Mouse (Mus musculus): ENCODE results near the gene Ntf5.
A peak's percentile ranks its signal among the peaks of the same experiment; 100 is the strongest.
"Not testable (repeated sequence)": the region's sequence is repeated elsewhere in the genome, so short reads cannot be mapped to it uniquely, and the experiment has no call there.

Ntf5 gene

GRCm38 (mm10) chr7:45462325-45462724 lies 48.8 kb downstream of the Ntf5 start:
- DNase-seq (ENCODE audit: low read depth) = no peak

DNA sequence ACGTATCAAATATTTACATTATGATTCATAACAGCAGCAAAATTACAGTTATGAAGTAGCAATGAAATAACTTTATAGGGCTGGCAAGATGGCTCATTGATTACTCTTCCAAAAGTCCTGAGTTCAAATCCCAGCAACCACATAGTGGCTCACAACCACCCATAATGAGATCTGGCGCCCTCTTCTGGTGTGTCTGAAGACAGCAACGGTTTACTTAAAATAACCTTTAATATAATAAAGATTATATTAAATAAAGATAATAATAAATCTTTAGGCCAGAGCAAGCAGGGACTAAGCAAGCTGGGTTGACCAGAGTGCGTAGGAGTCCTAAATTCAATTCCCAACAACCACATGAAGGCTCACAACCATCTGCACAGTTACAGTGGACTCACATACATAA lies 49.4 kb downstream of the Ntf5 start:
- not testable (repeated sequence) for DNase-seq (ENCODE audit: low read depth)

DNA sequence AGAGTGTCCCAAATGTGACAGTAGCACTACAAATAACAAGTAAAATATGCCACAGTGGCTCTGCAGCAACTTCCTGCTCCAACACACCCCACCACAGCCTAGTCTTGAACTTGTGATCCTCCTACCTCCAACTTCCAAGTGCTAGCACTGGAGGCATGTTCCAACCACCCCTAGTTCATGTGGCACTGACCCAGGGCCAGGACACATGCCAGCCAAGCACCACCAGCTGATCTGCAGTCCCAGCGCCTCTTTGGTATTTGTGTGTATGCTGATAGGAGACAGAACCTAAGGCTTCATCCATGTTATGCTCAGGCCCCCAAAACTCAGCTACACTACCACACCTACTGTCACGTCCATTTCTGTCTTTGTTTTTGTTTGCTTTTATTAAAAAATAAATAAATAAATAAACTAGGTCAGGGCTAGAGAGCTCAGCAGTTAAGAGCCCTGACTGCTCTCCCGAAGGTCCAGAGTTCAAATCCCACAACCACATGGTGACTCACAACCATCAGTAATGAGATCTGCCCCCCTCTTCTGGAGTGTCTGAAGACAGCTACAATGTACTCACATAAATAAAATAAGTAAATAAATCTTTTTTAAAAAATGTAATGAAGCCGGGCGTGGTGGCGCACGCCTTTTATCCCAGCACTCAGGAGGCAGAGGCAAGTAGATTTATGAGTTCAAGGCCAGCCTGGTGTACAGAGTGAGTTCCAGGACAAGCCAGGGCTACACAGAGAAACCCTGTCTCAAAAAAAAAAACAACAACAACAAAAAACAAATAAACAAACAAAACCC lies 50.7 kb downstream of the Ntf5 start:
- no peak for DNase-seq (ENCODE audit: low read depth)

DNA sequence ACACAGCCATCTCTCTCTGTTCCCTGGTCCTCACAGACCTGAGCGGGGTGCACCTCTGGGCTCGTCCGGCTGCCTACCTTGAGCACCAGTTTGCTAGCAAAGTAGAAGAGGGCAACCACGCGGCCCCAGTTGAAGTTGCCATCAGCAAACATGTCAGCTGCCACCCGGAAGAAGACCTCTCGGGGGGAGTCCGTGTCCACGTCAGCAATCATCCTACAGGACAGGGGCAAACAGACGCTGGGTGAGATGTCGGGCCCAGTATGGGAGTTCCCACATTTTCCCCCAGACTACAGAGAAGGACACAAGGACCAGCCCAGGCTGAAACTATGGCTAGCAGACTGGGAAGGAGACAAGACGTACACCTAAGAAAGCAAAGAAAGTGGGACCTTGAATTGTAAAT lies 51.6 kb downstream of the Ntf5 start:
- no peak for DNase-seq (ENCODE audit: low read depth)

DNA sequence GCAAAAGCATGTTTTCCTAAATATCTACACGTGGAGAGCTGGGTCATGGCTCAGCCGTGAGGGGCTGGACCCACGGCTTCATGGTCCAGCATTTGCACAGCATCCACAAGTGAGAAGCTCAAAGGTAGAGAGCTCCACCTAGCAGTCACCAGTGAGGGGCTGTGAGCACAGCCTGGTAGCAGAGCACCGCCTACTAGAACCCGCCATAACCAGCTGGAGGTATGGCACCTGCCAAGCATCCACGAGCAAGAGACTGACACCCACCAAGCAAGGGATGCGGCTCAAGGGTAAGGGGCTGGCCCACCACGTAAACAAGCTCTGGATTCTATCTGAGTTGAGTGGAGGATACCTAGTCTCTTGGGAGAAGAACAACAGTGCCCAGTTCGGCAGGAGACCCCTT lies 52.1 kb downstream of the Ntf5 start:
- DNase-seq (ENCODE audit: low read depth) = no peak

- peak; percentile 97 for DNase-seq (ENCODE audit: low read depth)
Measured at GRCm38 (mm10) chr7:45466283-45467089, 53.0 kb downstream of the Ntf5 start, which contains the start of gene Bax. TSS of gene Bax (minus strand) at chr7:45466898.
